Mouse (Mus musculus): ENCODE data around the gene Ccdc12. TPM values are rescaled to one million over a fixed set of nuclear protein-coding genes. Genes with fewer than 3 reads are reported as not detected.

Gene Ccdc12
- total RNA-seq, 1 experiment from 2014 or later: 60.4 TPM

DNA sequence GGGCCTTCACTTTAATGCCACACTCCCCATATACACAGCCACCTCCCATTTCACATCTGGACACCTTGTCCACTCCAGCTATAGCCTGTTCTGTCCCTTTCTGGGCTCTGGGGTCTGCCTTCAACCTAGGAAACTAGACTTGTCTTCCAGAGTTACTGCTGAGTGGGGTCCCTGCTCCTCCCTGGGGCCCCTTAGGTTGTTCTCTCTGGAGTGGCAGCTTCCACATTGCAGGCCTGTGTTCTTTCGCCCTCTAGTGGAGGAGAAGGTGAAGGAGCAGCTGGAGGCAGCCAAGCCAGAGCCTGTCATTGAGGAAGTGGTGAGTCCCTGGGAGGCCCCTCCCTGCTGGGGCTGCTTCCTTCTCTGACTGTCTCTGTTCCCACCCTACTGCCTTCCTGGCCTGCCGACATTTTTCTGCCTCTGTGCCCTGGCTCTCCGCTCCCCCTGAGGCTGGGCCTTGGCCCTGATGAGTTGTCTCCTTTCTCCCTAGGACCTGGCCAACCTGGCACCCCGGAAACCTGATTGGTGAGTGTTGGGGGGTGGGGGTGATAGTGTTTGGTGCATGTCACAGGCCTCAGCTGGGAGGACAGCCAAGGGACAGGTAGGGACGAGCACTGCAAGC is 53.4 kb downstream of the Ccdc12 start:
- DNase-seq: peak; percentile 86

DNA sequence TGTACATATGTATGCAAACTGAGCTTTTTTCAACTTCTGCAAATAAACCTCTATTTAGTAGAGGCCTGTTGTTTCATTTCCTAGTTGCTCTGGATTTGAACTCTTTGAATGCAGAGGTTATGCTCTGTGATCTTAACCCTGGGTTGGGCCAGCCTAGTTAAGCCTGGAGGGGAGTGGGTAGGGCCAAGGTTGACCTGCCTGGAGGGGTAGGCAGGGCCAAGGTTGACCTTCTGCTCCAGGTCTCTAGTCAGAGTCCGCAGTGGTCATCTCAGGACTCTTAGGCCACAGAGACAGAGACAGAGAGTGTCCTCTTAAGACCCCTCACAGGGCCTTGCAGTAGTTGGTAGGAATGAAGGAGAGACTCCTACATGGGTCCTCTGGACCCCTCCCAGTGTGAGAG is 55.2 kb downstream of the Ccdc12 start:
- no peak for DNase-seq

- no peak for DNase-seq
Measured at GRCm38 (mm10) chr9:110711996-110712395, 55.7 kb downstream of the Ccdc12 start.

DNA sequence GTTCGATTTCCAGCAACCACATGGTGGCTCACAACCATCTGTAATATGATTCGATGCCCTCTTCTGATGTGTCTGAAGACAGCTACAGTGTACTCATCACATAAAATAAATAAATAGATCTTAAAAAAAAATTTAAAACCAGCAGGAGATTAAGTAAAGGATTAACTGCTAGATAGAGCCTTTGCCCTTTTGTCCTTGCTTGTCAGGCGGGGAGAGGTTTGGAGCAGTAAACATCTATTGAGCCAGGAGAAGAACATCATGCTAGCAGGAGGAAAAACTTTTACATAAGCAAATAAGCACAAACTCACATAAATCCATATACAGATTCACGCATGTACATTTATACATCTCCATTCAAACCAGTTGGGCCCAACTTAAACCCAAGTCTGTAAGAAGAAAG is 56.2 kb downstream of the Ccdc12 start:
- no peak for DNase-seq

- no peak for DNase-seq
Measured at GRCm38 (mm10) chr9:110713389-110713788, 57.1 kb downstream of the Ccdc12 start.

DNA sequence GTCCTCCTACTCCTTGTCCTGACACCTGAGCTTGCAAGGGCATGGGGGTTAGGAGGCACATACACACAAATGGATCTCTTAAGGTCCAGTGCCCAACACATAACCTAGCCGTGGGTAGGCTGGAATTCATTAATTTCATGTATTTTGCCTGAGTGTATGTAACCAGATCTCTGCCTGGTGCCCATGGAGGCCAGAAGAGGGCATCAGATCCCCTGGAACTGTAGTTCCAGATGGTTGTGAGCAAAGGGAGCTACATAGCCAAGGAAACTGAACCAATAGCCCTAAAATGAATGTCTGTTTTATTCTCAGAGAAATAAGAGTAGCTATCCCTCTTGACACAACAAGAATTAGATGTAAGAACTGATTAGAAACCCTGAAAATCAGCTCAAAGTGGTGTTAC is 59.1 kb downstream of the Ccdc12 start:
- DNase-seq: no peak

GRCm38 (mm10) chr9:110716775-110717174 is 60.5 kb downstream of the Ccdc12 start:
- peak; percentile 71 for DNase-seq

DNA sequence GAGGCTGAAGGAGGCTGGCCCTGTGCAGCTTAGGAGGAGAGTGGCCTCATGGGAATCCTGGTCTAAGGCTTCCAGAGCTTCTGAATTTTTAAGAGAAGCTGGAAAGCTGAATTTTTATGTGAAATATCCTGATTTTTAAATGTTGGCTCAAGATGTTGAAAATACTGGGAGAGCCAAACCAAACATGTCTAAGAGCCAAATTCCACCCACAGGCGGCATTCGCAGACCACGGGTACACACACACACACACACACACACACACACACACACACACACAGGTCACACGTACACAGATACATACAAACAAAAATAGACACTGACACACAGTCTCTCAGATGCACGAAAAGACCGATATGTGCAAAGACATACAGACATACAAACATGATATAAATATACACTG is 61.8 kb downstream of the Ccdc12 start:
- no peak for DNase-seq

GRCm38 (mm10) chr9:110718810-110719209 is 62.5 kb downstream of the Ccdc12 start:
- no peak for DNase-seq

DNA sequence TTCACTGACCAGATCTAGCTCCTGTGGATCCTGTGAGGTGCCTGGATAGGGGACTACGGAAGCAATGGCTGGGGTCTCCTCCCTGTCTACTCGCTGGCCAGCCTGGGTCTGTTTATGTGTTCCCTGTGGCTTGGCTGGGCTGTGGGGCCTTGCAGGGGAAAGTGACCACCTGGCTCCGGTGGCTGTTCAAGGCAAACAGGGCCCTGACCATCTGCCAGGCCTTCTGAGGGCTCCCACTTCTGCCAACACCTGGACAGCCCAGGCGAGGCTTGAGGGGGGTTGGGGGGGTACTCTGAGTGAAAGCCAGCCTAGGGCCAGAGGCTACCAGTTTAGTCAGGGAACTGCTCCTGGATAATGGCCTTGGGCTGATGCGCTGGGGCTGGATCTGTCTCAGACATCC is 63.7 kb downstream of the Ccdc12 start:
- DNase-seq: no peak

- DNase-seq: no peak
Measured at GRCm38 (mm10) chr9:110722060-110722459, 65.8 kb downstream of the Ccdc12 start.

GRCm38 (mm10) chr9:110725721-110726135 is 69.4 kb downstream of the Ccdc12 start:
- DNase-seq: peak; percentile 73

DNA sequence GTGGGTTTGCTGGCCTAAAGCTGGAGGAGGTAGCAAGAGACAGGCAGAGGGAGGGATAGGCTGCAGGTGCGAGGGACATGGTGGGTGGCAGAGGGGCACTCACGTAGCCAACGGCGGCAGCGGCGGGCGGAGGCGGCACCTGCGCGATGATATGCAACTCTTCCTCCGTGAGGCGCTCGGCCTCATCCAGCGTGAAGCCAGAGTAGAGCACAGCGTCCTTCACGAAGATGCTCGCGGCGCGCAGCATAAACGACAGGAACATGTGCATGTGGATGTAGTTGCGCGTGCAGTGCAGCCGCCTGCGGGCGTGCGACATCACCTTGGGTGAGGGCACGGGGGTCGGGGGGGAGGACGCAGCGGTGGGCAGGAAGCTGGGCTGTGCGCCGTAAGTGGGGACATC is 70.6 kb downstream of the Ccdc12 start:
- DNase-seq: no peak

GRCm38 (mm10) chr9:110729841-110730240 is 73.5 kb downstream of the Ccdc12 start:
- DNase-seq: peak; percentile 57

GRCm38 (mm10) chr9:110731859-110732258 is 75.6 kb downstream of the Ccdc12 start:
- no peak for DNase-seq

GRCm38 (mm10) chr9:110732623-110733022 is 76.3 kb downstream of the Ccdc12 start:
- peak; percentile 86 for DNase-seq

- DNase-seq: no peak
Measured at GRCm38 (mm10) chr9:110733102-110733501, 76.8 kb downstream of the Ccdc12 start.

- no peak for DNase-seq
Measured at GRCm38 (mm10) chr9:110734154-110734553, 77.9 kb downstream of the Ccdc12 start.

DNA sequence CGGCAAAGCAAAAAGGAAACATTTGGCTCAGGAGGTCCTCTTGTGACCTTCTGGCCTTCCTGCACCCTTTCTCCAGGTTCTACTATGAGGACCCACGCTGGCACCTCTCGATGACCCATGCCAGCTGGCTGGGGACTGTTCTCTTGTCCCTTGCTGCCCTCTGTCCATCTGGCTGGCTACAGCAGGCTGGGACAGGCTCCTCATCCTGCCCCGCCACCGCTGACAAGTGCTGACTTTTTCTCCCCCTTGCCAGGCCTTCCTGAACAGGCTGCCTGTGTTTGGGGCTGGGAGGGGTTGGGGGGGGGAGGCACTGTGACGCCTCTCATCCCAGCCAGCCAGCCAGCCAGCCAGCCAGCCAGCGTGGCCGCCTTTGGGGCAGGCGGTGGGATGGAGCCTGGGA is 80.1 kb downstream of the Ccdc12 start:
- DNase-seq: no peak

- no peak for DNase-seq
Measured at GRCm38 (mm10) chr9:110738054-110738453, 81.8 kb downstream of the Ccdc12 start.

- no peak for DNase-seq
Measured at GRCm38 (mm10) chr9:110739961-110740360, 83.7 kb downstream of the Ccdc12 start.

DNA sequence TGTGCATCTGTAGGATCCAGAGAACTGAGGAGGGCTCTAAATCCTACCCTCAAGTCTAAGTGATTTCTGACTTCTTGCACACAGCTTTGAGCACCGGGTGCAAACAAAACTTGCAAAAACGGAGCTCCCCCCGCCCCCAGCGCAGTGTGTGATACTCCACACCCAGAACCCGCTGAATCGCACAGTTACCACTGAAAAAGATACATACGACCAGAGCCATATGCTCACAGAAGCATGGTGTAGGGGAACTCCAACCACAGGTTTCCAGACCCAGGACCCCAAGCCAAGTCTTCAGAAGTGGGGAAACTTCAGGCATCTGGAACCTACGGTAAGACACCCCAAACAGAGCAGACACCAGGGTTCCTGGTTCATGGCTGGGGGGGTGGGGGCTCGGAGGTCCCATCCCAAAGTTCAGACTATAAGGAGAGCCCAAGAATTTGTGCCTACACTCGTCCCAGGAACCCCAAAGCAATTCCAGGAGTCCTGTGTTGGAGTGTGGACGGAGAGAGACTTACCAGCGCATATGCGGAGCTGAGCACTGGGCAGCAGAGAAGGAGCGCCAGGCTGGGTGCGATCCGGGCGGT is 85.5 kb downstream of the Ccdc12 start, which contains the start of gene Myl3:
Gene Myl3, plus strand, starts transcription at position 151 of the 584 bp plus-strand sequence.
- DNase-seq: no peak

- DNase-seq: peak; percentile 50
Measured at GRCm38 (mm10) chr9:110742295-110742950, 86.1 kb downstream of the Ccdc12 start.

All from adrenal gland, postnatal 14 days (tissue).